Mouse (Mus musculus): ENCODE measurements around the gene Dgkz. TPM values are rescaled to one million over a fixed set of nuclear protein-coding genes. Genes with fewer than 3 reads are reported as not detected.

Dgkz gene
- polyA plus RNA-seq, 1 experiment from 2014 or later = 32.3 TPM

DNA sequence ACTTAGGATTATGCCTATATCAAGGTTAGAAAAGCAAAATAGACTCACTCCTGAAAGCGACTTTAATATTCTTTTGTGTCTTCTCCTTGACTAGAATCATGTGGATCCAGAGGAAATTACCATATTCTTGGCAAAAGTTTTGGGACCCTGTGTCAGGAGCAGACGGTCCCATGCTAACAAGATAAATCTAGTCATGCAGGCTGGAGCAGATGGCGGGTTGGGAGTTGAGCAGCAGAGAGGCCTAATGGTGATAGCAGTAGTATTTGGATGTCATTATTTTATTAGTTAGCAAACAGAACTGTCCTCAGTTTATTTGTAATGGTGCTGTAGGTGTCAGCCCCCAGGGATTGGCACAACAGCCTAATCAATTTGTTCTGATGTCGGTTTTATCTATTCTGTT, 91.7 kb downstream of the Dgkz start:
- no peak overlapping the region for H3K9ac ChIP-seq (ENCODE audit: low read depth, low read length)
- no peak overlapping the region for H3K4me2 ChIP-seq (ENCODE audit: low read length)
- H3K36me3 ChIP-seq (ENCODE audit: control insufficient read depth, insufficient read depth, low read length) = peaks cover 5% of the 10 kb centered on the region; the same call in 1 of the 2 replicates
- no peaks in the 10 kb centered on the region for H3K9me3 ChIP-seq (ENCODE audit: control insufficient read depth, low read length)
- H3K27ac ChIP-seq (ENCODE audit: low read depth, low read length) = no peak overlapping the region
- no peak overlapping the region for H3K4me3 ChIP-seq (ENCODE audit: low read length)
- H3K27me3 ChIP-seq (replicated peaks; ENCODE audit: control insufficient read depth, insufficient read depth, low read length) = no peaks in the 10 kb centered on the region
- no peaks in the 10 kb centered on the region for H3K4me1 ChIP-seq (ENCODE audit: control insufficient read depth, insufficient read depth, low read depth, low read length)
- WGBS = 72% methylated on average over 4 of the region's 4 CpGs
- peak; percentile 52; the same call in 1 of the 2 replicates for ATAC-seq

Small RNA genes within 50 kb of the gene (microRNA-seq; reads per million reads assigned to microRNA genes)
- not detected for gene Mir6999

Other genes starting within 250 kb of the Dgkz start
- gene Ambra1, start 245.7 kb downstream of the Dgkz start, polyA plus RNA-seq (2015; fragmentation: Nextera tagmentation; extraction: Ambion mirVana) = 20.8 and 27.1 TPM in 2 replicates
- 1.5 TPM in 2 replicates for gene Chrm4, start 48.6 kb downstream of the Dgkz start, polyA plus RNA-seq (2015; fragmentation: Nextera tagmentation; extraction: Ambion mirVana)
- 160 and 182 TPM in 2 replicates for gene Mdk, start 43.6 kb downstream of the Dgkz start, polyA plus RNA-seq (2015; fragmentation: Nextera tagmentation; extraction: Ambion mirVana)
- 0.16 and 0.29 TPM in 2 replicates for gene Gm9821, start 30.2 kb downstream of the Dgkz start, polyA plus RNA-seq (2015; fragmentation: Nextera tagmentation; extraction: Ambion mirVana)
- 2.7 and 4.0 TPM in 2 replicates for gene Creb3l1, start 48.6 kb upstream of the Dgkz start, polyA plus RNA-seq (2015; fragmentation: Nextera tagmentation; extraction: Ambion mirVana)
- gene Phf21a, start 117.3 kb upstream of the Dgkz start, polyA plus RNA-seq (2015; fragmentation: Nextera tagmentation; extraction: Ambion mirVana) = 30.6 and 34.9 TPM in 2 replicates

All from hindbrain, embryonic 16.5 days (tissue).